In the genomic region with DNA sequence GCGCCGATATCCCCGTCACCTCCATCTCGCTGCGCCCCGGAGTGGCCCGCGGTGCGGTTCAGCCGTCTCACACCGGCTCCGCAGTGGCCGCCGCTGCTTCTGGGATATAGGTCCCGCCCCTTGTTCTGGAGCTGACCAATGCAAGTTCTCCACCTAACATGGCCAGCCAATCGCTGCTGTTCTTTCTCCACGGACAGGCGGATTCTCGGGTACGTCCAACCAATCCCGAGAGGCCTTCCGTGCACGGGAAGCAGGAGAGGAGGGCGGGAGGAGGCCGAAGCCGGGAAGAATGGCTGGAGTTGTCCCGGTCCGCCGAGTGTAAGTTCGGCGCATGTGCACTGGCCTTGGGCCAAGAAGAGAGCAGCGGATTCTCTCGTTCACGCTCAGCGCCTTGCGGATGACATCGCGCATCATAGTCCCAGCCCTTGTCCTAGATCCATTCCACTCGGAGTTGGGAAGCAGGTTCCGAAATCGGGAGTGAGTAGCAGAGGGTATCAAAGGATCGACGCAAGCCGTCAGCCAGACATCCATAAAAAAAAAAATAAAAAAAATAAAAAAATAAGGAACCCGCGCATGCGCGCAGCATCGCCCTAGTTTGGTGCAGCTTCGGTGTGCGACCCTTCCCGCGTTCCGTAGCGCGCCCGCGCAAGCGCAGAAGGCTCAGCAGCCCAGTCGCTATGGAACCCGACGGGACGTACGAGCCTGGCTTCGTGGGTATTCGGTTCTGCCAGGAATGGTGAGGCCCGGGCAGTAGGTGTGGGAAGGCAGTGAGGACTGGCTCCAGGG, we compare ENCODE assay signal across 7 mouse cellular contexts. TPM values are rescaled to one million over a fixed set of nuclear protein-coding genes. Genes with fewer than 3 reads are reported as not detected.
DNase-seq lines count a peak whose midpoint lies in the region; ATAC-seq lines count a peak whose summit lies in the region.

A gene (plus strand): TSS at position 280 of the 786 bp plus-strand sequence.
A gene (minus strand): TSS at position 604 of the 786 bp plus-strand sequence.

- peak within 1 kb of the TSS; percentile 70 for H3K4me2 ChIP-seq in embryonic facial prominence, embryonic 11.5 days (ENCODE audit: low read depth, low read length)
- peak within 1 kb of the TSS; percentile 77 for H3K4me2 ChIP-seq in midbrain, embryonic 13.5 days (replicated peaks)

- DNase-seq in adrenal gland, postnatal 14 days = peak; percentile 99
- DNase-seq in embryonic facial prominence, embryonic 11.5 days (ENCODE audit: low spot score) = peak; percentile 97
- peak; percentile 99 for DNase-seq in kidney, adult 11 months
- DNase-seq in limb, embryonic 10.5 days (ENCODE audit: low spot score) = peak; percentile 96
- peak; percentile 91 for DNase-seq in spleen, adult 12 weeks (ENCODE audit: low spot score)

- peak within 1 kb of the TSS; percentile 81 for H3K9ac ChIP-seq in embryonic facial prominence, embryonic 11.5 days (replicated peaks; ENCODE audit: low read length)
- H3K9ac ChIP-seq in midbrain, embryonic 13.5 days (replicated peaks) = peak within 1 kb of the TSS; percentile 78

- peak; percentile 92 for ATAC-seq in embryonic facial prominence, embryonic 11.5 days (replicated peaks; ENCODE audit: insufficient number of reproducible peaks, low FRiP score, low TSS enrichment, low read depth)
- peak; percentile 94 for ATAC-seq in granulocyte monocyte progenitor cell, adult 5-6 weeks (replicated peaks; ENCODE audit: poor library complexity, severe bottlenecking)
- ATAC-seq in midbrain, embryonic 13.5 days = peak; percentile 95

- no peaks in the 10 kb centered on the region; the same call in 1 of the 2 replicates for H3K4me1 ChIP-seq in embryonic facial prominence, embryonic 11.5 days (ENCODE audit: control insufficient read depth, insufficient read depth, low read length)
- H3K4me1 ChIP-seq in limb, embryonic 10.5 days = peaks cover 19% of the 10 kb centered on the region
- H3K4me1 ChIP-seq in midbrain, embryonic 13.5 days (replicated peaks) = peaks cover 27% of the 10 kb centered on the region

- no peaks in the 10 kb centered on the region for H3K9me3 ChIP-seq in embryonic facial prominence, embryonic 11.5 days (replicated peaks; ENCODE audit: control insufficient read depth, low read length)
- H3K9me3 ChIP-seq in limb, embryonic 10.5 days (replicated peaks) = no peaks in the 10 kb centered on the region
- H3K9me3 ChIP-seq in midbrain, embryonic 13.5 days = no peaks in the 10 kb centered on the region

- under 1% methylated on average over 67 of the region's 67 CpGs for WGBS in embryonic facial prominence, embryonic 11.5 days
- under 1% methylated on average over 67 of the region's 67 CpGs for WGBS in limb, embryonic 10.5 days
- WGBS in midbrain, embryonic 13.5 days = under 1% methylated on average over 67 of the region's 67 CpGs

- no peaks in the 10 kb centered on the region; the same call in 1 of the 2 replicates for H3K36me3 ChIP-seq in embryonic facial prominence, embryonic 11.5 days (replicated peaks; ENCODE audit: control insufficient read depth, insufficient read depth, low read depth, low read length)
- peaks cover 60% of the 10 kb centered on the region for H3K36me3 ChIP-seq in limb, embryonic 10.5 days
- H3K36me3 ChIP-seq in midbrain, embryonic 13.5 days = peaks cover 54% of the 10 kb centered on the region

- peak within 1 kb of the TSS; percentile 76 for H3K4me3 ChIP-seq in embryonic facial prominence, embryonic 11.5 days (ENCODE audit: low read depth, low read length)
- peak within 1 kb of the TSS; percentile 84 for H3K4me3 ChIP-seq in limb, embryonic 10.5 days
- H3K4me3 ChIP-seq in midbrain, embryonic 13.5 days (replicated peaks) = peak within 1 kb of the TSS; percentile 70

- no peaks in the 10 kb centered on the region for H3K27me3 ChIP-seq in embryonic facial prominence, embryonic 11.5 days (ENCODE audit: control insufficient read depth, insufficient read depth, low read length)
- H3K27me3 ChIP-seq in limb, embryonic 10.5 days (ENCODE audit: low read depth, poor library complexity, severe bottlenecking) = no peaks in the 10 kb centered on the region
- H3K27me3 ChIP-seq in midbrain, embryonic 13.5 days = no peaks in the 10 kb centered on the region

- peak within 1 kb of the TSS; percentile 93 for H3K27ac ChIP-seq in embryonic facial prominence, embryonic 11.5 days (replicated peaks; ENCODE audit: low read depth, low read length)
- H3K27ac ChIP-seq in limb, embryonic 10.5 days = peak within 1 kb of the TSS; percentile 93
- peak within 1 kb of the TSS; percentile 96 for H3K27ac ChIP-seq in midbrain, embryonic 13.5 days

RNA-seq across cellular contexts. Expression of the first gene that starts in this region (rescaled TPM):
- total RNA-seq in adrenal gland, postnatal 14 days (2021) = 95.5 and 99.4 TPM in 2 replicates
- 166 and 177 TPM in 2 replicates for polyA plus RNA-seq in embryonic facial prominence, embryonic 11.5 days (2014; fragmentation: Nextera tagmentation; extraction: Ambion mirVana)
- 79.3 and 81.3 TPM in 2 replicates for total RNA-seq in granulocyte monocyte progenitor cell, adult 5-6 weeks (2014; fragmentation: Nextera tagmentation)
- 62.3 and 79.3 TPM in 2 replicates for total RNA-seq in granulocyte monocyte progenitor cell, adult 5-6 weeks (2017)
- 170 and 175 TPM in 2 replicates for polyA plus RNA-seq in limb, embryonic 10.5 days (2016; fragmentation: Nextera tagmentation; extraction: Ambion mirVana)
- polyA plus RNA-seq in midbrain, embryonic 13.5 days (2015; fragmentation: Nextera tagmentation; extraction: Ambion mirVana) = 181 and 186 TPM in 2 replicates

RNA-seq across cellular contexts. Expression of the second gene that starts in this region (rescaled TPM):
- 67.7 and 75.4 TPM in 2 replicates for total RNA-seq in adrenal gland, postnatal 14 days (2021)
- 245 and 256 TPM in 2 replicates for polyA plus RNA-seq in embryonic facial prominence, embryonic 11.5 days (2014; fragmentation: Nextera tagmentation; extraction: Ambion mirVana)
- total RNA-seq in granulocyte monocyte progenitor cell, adult 5-6 weeks (2014; fragmentation: Nextera tagmentation) = 113 and 115 TPM in 2 replicates
- 48.2 and 53.7 TPM in 2 replicates for total RNA-seq in granulocyte monocyte progenitor cell, adult 5-6 weeks (2017)
- polyA plus RNA-seq in limb, embryonic 10.5 days (2016; fragmentation: Nextera tagmentation; extraction: Ambion mirVana) = 261 and 262 TPM in 2 replicates
- 359 and 362 TPM in 2 replicates for polyA plus RNA-seq in midbrain, embryonic 13.5 days (2015; fragmentation: Nextera tagmentation; extraction: Ambion mirVana)

Comparison
In these comparisons a context has a peak if more than half of its experiments do, and no peak if none do; other contexts are left out.
1. Peak in every context shown above with its lines: DNase-seq, ATAC-seq, H3K4me3 ChIP-seq and H3K27ac ChIP-seq.